Comparison of ENCODE assay signal across 15 mouse cellular contexts in genomic region chr7:35143864-35144618, GRCm38 (mm10). TPM values are rescaled to one million over a fixed set of nuclear protein-coding genes. Genes with fewer than 3 reads are reported as not detected.
DNase-seq lines count a peak whose midpoint lies in the region; ATAC-seq and TF ChIP-seq lines count a peak whose summit lies in the region.
"Had no signal": no experiment of that assay in that cellular context is flagged by ENCODE, and none has a peak within 500 bp of the region (broad histone marks: within the 10 kb centered on the region; RNA-seq: fewer than 3 reads in every experiment).

No protein-coding gene starts in this region.

- peaks cover 29% of the 10 kb centered on the region for H3K4me1 ChIP-seq in brown adipose tissue, adult 24 weeks (ENCODE audit: control insufficient read depth, insufficient read depth, insufficient read length, low read length)
- H3K4me1 ChIP-seq in lung, postnatal 0 days (ENCODE audit: insufficient read depth, low read depth, low read length): peaks cover 12% of the 10 kb centered on the region; the same call in 1 of the 2 replicates

- H3K9ac ChIP-seq in lung, postnatal 0 days (replicated peaks; ENCODE audit: low read depth): no peak overlapping the region

- H3K4me3 ChIP-seq in brown adipose tissue, adult 24 weeks (ENCODE audit: insufficient read depth, low read depth, low read length): no peak overlapping the region
- no peak overlapping the region for H3K4me3 ChIP-seq in lung, postnatal 0 days (ENCODE audit: low read depth, low read length)
- H3K4me3 ChIP-seq: erythroblast, embryonic 14.5 days had no signal

- 56% methylated on average over 6 of the region's 6 CpGs for WGBS in lung, postnatal 0 days

- 0 out of 2 replicates have a peak, but pooled peaks have one; percentile 11 for ATAC-seq in lung, postnatal 0 days

- no peak for TF ChIP-seq CTCF in lung, postnatal 0 days (IDR thresholded peaks at IDR 0.05)

- H3K9me3 ChIP-seq in lung, postnatal 0 days (ENCODE audit: low read length): no peaks in the 10 kb centered on the region
- H3K9me3 ChIP-seq: G1E had no signal

- no peaks in the 10 kb centered on the region for H3K36me3 ChIP-seq in lung, postnatal 0 days (ENCODE audit: insufficient read depth, low read length)
- H3K36me3 ChIP-seq: G1E had no signal

- H3K4me2 ChIP-seq in lung, postnatal 0 days (replicated peaks; ENCODE audit: low read depth, low read length): no peak overlapping the region

- no peaks in the 10 kb centered on the region for H3K27me3 ChIP-seq in lung, postnatal 0 days (replicated peaks; ENCODE audit: insufficient read depth, low read length)

- TF ChIP-seq EP300 in lung, postnatal 0 days (IDR thresholded peaks at IDR 0.05): no peak

- peak overlapping the region; percentile 76 for H3K27ac ChIP-seq in brown adipose tissue, adult 24 weeks (replicated peaks; ENCODE audit: low read depth, low read length)
- peak overlapping the region; percentile 80 for H3K27ac ChIP-seq in lung, postnatal 0 days (ENCODE audit: low read length)

- peak; percentile 68 for DNase-seq in adrenal gland, adult 2 months
- no peak for DNase-seq in adrenal gland, postnatal 25 days
- DNase-seq in kidney, postnatal 14 days: peak; percentile 90
- no peak for DNase-seq in lung, postnatal 0 days (ENCODE audit: low spot score)
- no peak for DNase-seq in MN1 (ENCODE audit: low spot score)
- DNase-seq in cerebellum, adult 11 months: no peak
- DNase-seq in ovary, postnatal 10 days (ENCODE audit: low spot score): no peak
- DNase-seq: cerebellum, adult 9-10 months; gastrocnemius, postnatal 25 days; heart, postnatal 4 days; right cerebral cortex, adult 18-20 months had no signal

RNA-seq across cellular contexts. Expression of gene Cebpa, which starts 24.9 kb away (rescaled TPM):
- total RNA-seq in adrenal gland, adult 2 months (2021): 100 to 1,000 TPM in 1 of 2 experiments, 10 to 100 TPM in 1; 88.3 to 319 TPM
- polyA plus RNA-seq in adrenal gland, adult 2 months (2012; rRNA removed): 405 and 678 TPM in 2 replicates
- 115 and 116 TPM in 2 replicates for total RNA-seq in adrenal gland, postnatal 25 days (2021)
- 427 and 435 TPM in 2 replicates for polyA plus RNA-seq in brown adipose tissue, adult 24 weeks (2012; ENCODE audit: insufficient read depth, insufficient read length, missing spikeins)
- 28.9 and 29.8 TPM in 2 replicates for polyA plus RNA-seq in lung, postnatal 0 days (2015; fragmentation: Nextera tagmentation; extraction: Ambion mirVana)
- total RNA-seq: G1E had no signal

RNA-seq across cellular contexts. Expression of gene Slc7a10, which starts 42.1 kb away (rescaled TPM):
- total RNA-seq in adrenal gland, adult 2 months (2021): 10 to 100 TPM in 1 of 2 experiments, 1 to 10 TPM in 1; 6.4 to 28.1 TPM
- 26.6 and 40.9 TPM in 2 replicates for polyA plus RNA-seq in adrenal gland, adult 2 months (2012; rRNA removed)
- 2.8 and 3.0 TPM in 2 replicates for total RNA-seq in adrenal gland, postnatal 25 days (2021)
- polyA plus RNA-seq in brown adipose tissue, adult 24 weeks (2012; ENCODE audit: insufficient read depth, insufficient read length, missing spikeins): 7.7 and 8.3 TPM in 2 replicates
- 20.1 and 21.7 TPM in 2 replicates for polyA plus RNA-seq in lung, postnatal 0 days (2015; fragmentation: Nextera tagmentation; extraction: Ambion mirVana)
- total RNA-seq: megakaryocyte-erythroid progenitor cell, adult 5-6 weeks had no signal
- polyA plus RNA-seq: erythroblast, embryonic 14.5 days; G1E had no signal

Comparison
In these comparisons a context has a peak if more than half of its experiments do, and no peak if none do; other contexts are left out.
1. DNase-seq: peak in adrenal gland, adult 2 months (single experiment) and kidney, postnatal 14 days (single experiment); none in adrenal gland, postnatal 25 days (single experiment), lung, postnatal 0 days (single experiment), MN1 (single experiment), cerebellum, adult 11 months (single experiment) and ovary, postnatal 10 days (single experiment).
2. RNA of gene Cebpa, which starts 24.9 kb away (polyA plus RNA-seq): 427 to 435 TPM in brown adipose tissue, adult 24 weeks and 405 to 678 TPM in adrenal gland, adult 2 months; 28.9 to 29.8 TPM in lung, postnatal 0 days; every median in the first group is over 10 times any median in the second.